Mouse (Mus musculus) kidney, adult 8-10 months (tissue): ENCODE measurements around the gene Ccdc9b.
A peak's percentile ranks its signal among the peaks of the same experiment; 100 is the strongest.

Source experiments
- DNase-seq, 2 experiments: peaks; one replicate each; pipeline ENCODE4 v3.0.0; 2022

Ccdc9b gene

GRCm38 (mm10) chr2:118775846-118776245, 13.4 kb upstream of the Ccdc9b start:
- no peak for DNase-seq

- DNase-seq, result no peak
These were observed 12.9 kb upstream of the Ccdc9b start for GRCm38 (mm10) chr2:118775396-118775795.

- DNase-seq, result no peak
These were observed 12.1 kb upstream of the Ccdc9b start for GRCm38 (mm10) chr2:118774536-118774935.

GRCm38 (mm10) chr2:118772158-118772874, 9.9 kb upstream of the Ccdc9b start, which contains the start of gene Phgr1:
Gene Phgr1, plus strand, starts transcription at chr2:118772769.
- no peak for DNase-seq

- no peak for DNase-seq
These were observed 3.9 kb upstream of the Ccdc9b start for GRCm38 (mm10) chr2:118766041-118767033.

- no peak for DNase-seq
These were observed 2.4 kb upstream of the Ccdc9b start for GRCm38 (mm10) chr2:118764875-118765274.

GRCm38 (mm10) chr2:118764094-118764831, 1.8 kb upstream of the Ccdc9b start:
- DNase-seq, result peak; percentile 44 to 50

GRCm38 (mm10) chr2:118763469-118763868, 1.0 kb upstream of the Ccdc9b start:
- DNase-seq, result no peak

GRCm38 (mm10) chr2:118762784-118763148, 305 bp upstream of the Ccdc9b start:
- DNase-seq, result no peak

GRCm38 (mm10) chr2:118761358-118761757, 1.1 kb downstream of the Ccdc9b start:
- DNase-seq, result no peak

GRCm38 (mm10) chr2:118760311-118761025, 2.0 kb downstream of the Ccdc9b start:
- no peak for DNase-seq

- DNase-seq, result peak; percentile 43 to 62
These were observed 2.6 kb downstream of the Ccdc9b start for GRCm38 (mm10) chr2:118759828-118760227.

- DNase-seq, result no peak
These were observed 6.4 kb downstream of the Ccdc9b start for GRCm38 (mm10) chr2:118756103-118756502.

- DNase-seq, result no peak
These were observed 7.1 kb downstream of the Ccdc9b start for GRCm38 (mm10) chr2:118755407-118755806.

- DNase-seq, result no peak
These were observed 8.3 kb downstream of the Ccdc9b start for GRCm38 (mm10) chr2:118754143-118754542.

- no peak for DNase-seq
These were observed 9.7 kb downstream of the Ccdc9b start for GRCm38 (mm10) chr2:118752792-118753108.

- DNase-seq, result no peak
These were observed 10.3 kb downstream of the Ccdc9b start for GRCm38 (mm10) chr2:118751896-118752791.

GRCm38 (mm10) chr2:118750476-118750875, 12.0 kb downstream of the Ccdc9b start:
- DNase-seq, result no peak

- no peak for DNase-seq
These were observed 13.0 kb downstream of the Ccdc9b start for GRCm38 (mm10) chr2:118749341-118749884.

GRCm38 (mm10) chr2:118747301-118747960, 15.0 kb downstream of the Ccdc9b start:
- peak in 1 of 2 experiments; percentile 19 for DNase-seq
